Mouse (Mus musculus) layer of hippocampus, postnatal 25 days (tissue): ENCODE measurements at regions not wholly inside any gene's neighbourhood (a gene's known extent, or its start where the extent isn't known, plus 50 kb on each side); places are given as distances from the start of the nearest gene placed in this dataset.
A peak's percentile ranks its signal among the peaks of the same experiment; 100 is the strongest.
"Not testable (repeated sequence)": the region's sequence is repeated elsewhere in the genome, so short reads cannot be mapped to it uniquely, and the experiment has no call there.

Experiments
- DNase-seq, 2 experiments: peaks; one replicate each; pipeline ENCODE4 v3.0.0; 2022; ENCODE audit warnings: mixed read lengths in 2 of 2, low spot score in 1 of 2; ENCODE audit errors: extremely low spot score in 1 of 2

DNA sequence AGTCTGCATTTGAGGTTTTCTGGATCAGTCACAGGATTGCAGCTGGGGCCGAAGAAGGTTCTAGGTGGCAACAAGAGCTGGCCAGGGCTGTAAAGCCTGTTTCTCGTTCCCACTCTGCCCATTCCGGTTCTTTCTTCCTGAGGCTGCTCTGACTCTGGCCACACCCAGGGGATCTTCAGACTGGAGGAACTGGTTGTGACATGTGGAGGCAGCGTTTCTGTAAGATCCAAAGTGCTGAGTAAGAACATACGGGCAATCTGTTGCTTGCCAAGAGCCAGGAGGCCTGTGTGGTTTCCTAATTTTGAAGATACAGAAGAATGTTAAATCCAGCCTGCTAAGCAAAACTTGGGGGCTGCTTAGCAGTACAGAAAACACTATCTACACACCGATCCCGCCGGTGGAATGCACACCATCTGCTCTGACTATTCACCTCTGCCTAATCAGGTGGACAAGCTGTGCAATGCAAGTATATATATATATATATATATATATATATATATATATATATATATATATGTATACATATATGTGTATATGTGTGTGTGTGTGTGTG is 99.3 kb upstream of the Bmp2k start:
- no peak for DNase-seq

- DNase-seq: no peak
Observed at GRCm38 (mm10) chr5:96898695-96899094, 98.8 kb upstream of the Bmp2k start.

DNA sequence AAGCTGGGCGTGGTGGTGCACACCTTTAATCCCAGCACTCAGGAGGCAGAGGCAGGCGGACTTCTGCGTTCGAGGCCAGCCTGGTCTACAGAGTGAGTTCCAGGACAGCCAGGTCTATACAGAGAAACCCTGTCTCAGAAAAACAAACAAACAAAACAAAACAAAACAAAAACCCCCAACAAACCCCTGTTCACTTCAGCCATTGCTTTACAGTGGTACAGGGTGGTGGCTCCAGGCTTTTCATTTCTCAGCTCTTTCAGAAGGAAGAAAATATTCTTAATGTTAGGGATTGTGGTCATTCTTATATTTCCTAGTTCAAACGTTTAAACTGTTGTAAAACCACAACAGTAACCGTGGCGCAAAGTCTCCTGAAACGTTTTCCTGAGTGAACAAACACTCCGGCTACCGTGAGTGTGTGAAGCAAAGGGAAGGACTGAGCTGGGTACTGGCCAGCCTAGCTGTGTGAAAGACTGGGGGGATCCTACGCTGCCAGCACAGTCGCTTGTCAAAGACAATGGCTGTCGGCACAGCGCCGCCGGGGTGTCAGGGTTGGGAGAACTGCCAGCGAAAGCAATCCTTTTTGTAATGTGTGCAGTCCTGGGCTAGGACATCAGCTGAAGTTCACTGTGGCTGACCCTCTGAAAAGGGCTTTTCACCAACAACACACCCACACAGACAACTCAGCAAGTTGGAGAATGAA is 91.8 kb upstream of the Bmp2k start:
- DNase-seq: peak in 1 of 2 experiments; percentile 27

GRCm38 (mm10) chr5:96908371-96908770 is 89.1 kb upstream of the Bmp2k start:
- not testable (repeated sequence) for DNase-seq

DNA sequence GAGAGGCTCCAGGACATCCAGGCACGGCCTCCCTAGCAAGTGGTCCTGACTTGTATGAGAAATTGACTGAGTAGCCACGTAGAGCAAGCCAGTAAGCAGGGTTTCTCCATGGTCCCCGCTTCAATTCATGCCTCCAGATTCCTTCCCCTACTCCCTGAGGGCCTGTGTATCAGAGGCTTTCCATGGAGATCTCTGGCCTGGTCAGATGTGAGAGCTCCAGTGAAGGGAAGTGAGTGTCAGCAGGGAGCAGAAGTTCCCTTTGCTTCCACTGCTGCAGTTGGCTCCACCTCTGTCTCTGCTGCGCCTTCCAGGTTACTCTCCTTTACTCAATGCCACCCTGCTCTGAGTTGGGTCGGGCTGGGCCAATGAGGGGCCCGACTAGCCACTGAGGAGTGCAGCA is 88.3 kb upstream of the Bmp2k start:
- no peak for DNase-seq

GRCm38 (mm10) chr5:96911550-96912253 is 85.8 kb upstream of the Bmp2k start:
- no peak for DNase-seq

GRCm38 (mm10) chr5:96912254-96912635 is 85.2 kb upstream of the Bmp2k start:
- DNase-seq: no peak

- DNase-seq: no peak
Observed at GRCm38 (mm10) chr5:96912781-96913180, 84.7 kb upstream of the Bmp2k start.

- no peak for DNase-seq
Observed at GRCm38 (mm10) chr5:96913711-96914110, 83.8 kb upstream of the Bmp2k start.

DNA sequence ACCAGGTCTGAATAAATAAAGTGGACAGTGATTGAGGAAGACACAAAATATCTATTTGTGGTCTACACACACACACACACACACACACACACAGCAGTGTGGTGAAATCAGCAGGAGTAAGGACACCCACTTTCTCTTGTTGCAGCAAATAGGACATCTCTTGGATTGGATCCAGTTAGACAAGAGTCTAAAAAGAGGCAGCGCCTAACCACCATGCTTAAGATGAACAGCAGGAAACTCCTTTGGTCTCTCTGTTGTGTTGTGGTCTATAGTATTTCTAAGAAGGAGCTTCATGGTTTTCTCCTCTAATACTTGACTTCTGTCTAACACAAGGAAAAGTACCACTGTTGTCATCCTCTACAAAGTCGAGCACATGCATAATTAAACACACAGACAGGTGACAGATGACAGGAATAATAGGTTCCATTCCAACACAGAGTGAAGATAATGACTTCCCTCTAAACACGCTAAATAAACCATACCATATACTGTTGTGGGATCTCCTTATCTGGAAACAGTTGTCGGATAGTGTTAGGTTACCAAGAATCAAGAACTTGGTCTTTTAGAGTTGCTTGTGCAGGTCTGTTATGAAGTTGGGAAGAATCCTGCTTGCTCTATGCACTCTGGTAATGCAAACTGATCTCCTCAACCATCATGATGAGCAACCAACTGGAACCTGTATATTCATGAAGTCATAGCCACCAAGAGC is 82.6 kb upstream of the Bmp2k start:
- DNase-seq: no peak

GRCm38 (mm10) chr5:96916897-96917296 is 80.6 kb upstream of the Bmp2k start:
- DNase-seq: no peak

DNA sequence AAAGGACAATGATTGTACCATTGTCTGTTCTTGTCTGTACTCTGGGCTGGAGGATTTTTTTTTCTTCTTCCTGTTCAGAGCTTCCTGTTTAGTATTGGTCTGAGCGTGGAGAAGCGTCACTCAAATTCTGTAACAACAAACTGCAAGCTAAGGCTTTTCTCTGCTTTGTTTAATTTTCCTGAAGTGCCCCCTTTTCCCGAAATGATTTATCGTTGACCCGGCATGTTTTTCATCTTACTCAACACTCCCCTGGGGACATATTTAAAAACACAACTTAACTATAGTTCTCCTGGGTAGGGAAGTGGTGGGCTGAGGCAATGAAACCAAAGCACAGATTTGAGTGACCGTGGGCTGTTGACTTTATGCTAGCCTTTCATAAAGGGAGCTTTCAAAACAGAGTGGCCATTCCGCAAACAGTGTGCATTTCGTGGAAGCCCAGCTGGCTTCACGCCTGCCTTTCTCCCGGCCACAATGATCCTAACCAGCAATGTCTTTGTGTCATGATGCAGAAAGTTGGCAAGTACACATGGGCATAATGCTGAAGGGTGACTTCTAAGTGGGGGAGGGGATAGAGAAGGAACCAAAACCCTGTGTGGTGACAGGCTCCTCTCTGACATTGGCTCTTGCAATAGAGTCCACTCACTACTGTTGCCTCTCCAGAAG is 79.8 kb upstream of the Bmp2k start:
- DNase-seq: no peak

DNA sequence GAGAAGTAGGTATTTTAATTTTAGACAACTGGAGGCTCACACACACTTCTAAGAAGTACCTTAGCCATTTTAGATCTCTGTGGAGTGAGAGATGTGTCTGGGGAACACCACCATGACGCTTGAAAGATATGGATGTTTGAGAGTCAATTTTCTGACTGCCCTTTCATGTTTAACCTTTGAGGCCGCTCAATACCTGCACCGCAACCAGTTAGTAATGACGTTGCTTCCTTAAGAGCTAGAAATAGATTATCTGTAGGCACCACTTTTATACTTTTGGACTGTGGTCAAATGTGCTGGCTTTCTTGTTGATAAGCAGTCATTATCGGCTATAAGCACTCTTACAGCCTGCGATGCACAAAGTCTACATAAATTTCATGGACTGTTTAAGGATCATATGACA is 78.3 kb upstream of the Bmp2k start:
- DNase-seq: no peak

DNA sequence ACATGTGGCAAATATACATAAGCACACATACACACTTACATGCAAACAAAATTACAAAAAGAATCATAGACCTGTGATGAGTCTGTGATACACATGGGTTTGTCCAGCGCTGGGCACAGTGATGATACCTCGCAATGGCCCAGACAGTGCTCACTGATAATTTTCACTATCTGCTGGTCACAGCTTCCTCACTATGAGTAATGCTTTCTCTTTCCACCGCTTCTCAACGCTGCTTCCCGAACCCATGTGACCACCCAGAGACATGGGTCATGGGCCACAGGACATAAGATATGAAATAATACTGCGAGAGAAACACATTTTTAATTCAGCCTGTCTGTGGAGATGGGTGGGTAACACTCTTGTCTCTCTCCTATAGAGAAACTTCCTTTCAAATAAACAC is 76.5 kb upstream of the Bmp2k start:
- no peak for DNase-seq

DNA sequence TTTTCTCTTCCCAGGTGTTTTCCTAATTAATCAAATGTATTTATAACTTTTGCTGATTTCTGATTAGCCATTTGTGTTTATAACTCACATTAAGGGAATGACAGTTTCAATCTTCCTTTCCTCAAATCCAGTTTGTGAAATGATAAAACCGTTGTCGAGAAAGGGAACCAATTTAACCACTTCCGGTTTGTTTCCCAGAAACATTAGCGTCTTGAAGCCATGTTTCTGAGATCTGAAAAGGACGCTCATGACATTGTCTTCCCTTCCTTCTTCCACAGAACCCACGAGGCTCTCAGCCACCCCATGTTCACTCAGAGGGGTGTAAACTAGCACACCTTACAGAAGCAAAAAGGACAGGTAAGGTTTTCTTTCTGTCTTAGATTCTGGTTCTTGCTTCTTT is 76.0 kb upstream of the Bmp2k start:
- DNase-seq: no peak

DNA sequence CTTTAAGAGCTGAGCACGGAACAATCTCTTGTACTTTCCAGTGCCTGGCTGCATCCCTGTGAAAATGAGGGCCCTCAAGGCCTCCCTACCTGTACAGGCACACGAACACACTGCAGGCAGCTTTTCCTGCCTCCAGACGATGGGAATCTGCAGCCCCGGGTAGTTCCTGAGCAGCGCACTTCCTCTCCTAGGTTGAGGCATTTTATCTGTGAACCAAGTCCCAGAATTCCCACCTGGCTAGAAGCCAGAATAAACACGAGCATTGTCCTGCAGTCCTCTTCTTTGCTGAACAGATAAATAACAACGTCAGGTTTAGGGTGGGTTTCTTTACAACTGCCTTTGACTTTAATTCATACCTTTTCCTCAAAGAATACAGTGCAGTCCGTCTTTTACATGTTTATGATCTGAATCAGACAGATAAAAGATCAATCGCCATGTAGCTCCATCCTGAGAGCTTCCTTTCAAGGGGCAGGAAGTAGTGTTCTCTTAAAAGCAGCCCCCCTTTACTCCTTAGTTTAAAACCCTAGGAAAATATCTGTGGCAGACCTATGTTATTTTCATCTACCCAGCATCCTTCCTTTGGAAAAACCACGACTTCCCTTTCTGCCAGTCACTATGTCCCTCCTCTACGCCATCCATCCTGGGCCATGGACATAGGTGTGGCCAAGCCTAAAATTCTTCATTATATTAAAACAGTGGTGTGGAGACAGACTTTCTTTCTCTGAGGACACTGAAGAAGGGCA is 75.3 kb upstream of the Bmp2k start:
- DNase-seq: no peak

- no peak for DNase-seq
Observed at GRCm38 (mm10) chr5:96922716-96923076, 74.8 kb upstream of the Bmp2k start.

DNA sequence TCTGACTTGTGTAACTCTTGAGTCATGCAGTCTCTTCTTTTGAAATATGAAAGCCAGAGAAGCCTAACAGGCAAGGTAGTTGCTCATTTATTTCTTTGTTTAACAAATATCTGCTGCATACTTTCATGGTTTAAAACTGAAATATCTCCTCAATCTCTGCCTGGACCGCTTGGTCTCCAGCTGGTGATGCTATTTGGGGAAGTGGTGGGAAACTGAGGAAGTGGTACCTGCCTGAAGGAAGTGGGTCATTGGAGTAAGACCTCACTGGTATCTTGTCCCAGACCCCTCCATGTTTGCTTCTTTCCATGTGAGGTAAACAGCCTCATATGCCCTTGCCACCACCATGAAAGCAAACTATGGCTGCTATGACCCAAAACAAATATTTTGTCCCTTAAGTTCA is 74.0 kb upstream of the Bmp2k start:
- DNase-seq: no peak

DNA sequence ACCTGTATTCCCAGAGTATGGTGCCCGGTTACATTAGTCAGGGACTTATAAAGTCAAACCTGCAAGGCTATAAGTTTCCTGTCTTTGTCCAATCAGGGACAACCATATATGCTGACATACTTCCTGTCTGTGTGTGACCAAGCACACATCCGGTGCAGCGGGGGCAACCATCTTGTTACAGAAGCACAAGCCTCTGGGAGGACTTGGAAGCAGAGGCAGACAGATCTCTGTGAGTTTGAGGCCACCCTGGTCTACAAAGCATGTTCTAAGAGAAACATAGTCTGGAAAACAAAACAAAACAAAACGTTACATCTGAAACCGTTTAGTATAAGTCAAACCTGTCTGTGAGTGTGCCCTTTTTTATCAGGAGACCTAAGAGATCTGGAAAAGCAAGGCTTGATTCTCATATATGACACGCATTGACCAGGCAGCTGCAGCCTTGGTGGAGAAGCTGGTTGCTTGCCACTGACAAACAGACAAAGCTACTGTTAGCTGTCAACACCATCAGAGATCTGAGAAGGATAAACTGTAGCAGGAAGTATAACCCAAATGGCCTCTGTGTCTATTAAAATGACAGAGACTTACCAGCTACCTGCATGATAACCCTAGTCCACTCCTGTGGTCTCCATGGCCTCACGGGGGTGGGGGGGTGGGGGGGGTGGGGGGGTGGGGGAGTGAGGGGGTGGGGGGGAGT is 72.6 kb upstream of the Bmp2k start:
- no peak for DNase-seq

DNA sequence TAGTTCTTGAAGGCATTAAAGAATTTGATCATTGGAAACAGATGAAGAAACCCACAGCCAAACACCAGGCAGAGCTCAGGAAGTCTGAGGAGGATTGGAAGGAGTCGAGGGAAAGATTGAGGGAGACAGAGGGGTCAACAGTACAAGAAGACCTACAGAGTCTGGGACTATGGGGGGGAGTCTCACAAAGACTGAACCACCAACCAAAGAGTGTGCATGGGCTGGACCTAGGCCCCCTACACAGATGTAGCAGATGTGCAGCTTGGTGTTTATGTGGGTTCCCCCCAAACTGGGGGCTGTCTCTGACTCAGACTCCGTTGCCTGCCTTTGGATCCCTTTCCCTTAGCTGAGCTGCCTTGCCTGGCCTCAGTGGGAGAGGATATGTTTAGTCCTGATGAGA is 71.5 kb upstream of the Bmp2k start:
- no peak for DNase-seq
